Mouse (Mus musculus) liver, adult 2 months (tissue): ENCODE measurements around the gene Pld1. TPM values are rescaled to one million over a fixed set of nuclear protein-coding genes. Genes with fewer than 3 reads are reported as not detected.

Source experiments
- DNase-seq: peaks from one replicate; pipeline ENCODE4 v3.0.0-alpha.2; 2011; ENCODE audit warnings: low read depth, low spot score; ENCODE audit errors: extremely low read depth
- H3K27ac ChIP-seq: fragments of 200-500 bp; replicated peaks from 2 replicates; pipeline ENCODE4 v1.5.1; 2012; ENCODE audit warnings: low read depth, mild to moderate bottlenecking, control low read depth, inconsistent platforms, low read length; ENCODE audit not compliant: insufficient read depth
- H3K27me3 ChIP-seq: fragments of 200-500 bp; 2 replicates; pipeline ENCODE4 v1.6.1; 2012; ENCODE audit warnings: mild to moderate bottlenecking, moderate library complexity, low read length, inconsistent platforms; ENCODE audit not compliant: control insufficient read depth, insufficient read depth
- H3K36me3 ChIP-seq: fragments of 200-500 bp; 2 replicates; pipeline ENCODE4 v1.6.1; 2012; ENCODE audit warnings: low read length, inconsistent platforms; ENCODE audit not compliant: control insufficient read depth, insufficient read depth
- H3K4me1 ChIP-seq: fragments of 200-500 bp; 2 replicates; pipeline ENCODE4 v1.6.1; 2011; ENCODE audit warnings: low read length; ENCODE audit not compliant: control insufficient read depth, insufficient read depth
- H3K4me3 ChIP-seq: fragments of 200-500 bp; 2 replicates; pipeline ENCODE4 v1.5.1; 2011; ENCODE audit warnings: low read depth, mild to moderate bottlenecking, control low read depth, low read length, moderate library complexity; ENCODE audit not compliant: insufficient read depth
- H3K79me2 ChIP-seq: fragments of 200-500 bp; 2 replicates; pipeline ENCODE4 v1.6.1; 2012; ENCODE audit warnings: inconsistent platforms, mild to moderate bottlenecking, low read length, moderate library complexity; ENCODE audit not compliant: control insufficient read depth, insufficient read depth
- H3K9ac ChIP-seq: fragments of 200-500 bp; 2 replicates; pipeline ENCODE4 v1.6.1; 2012; ENCODE audit warnings: low read depth, mild to moderate bottlenecking, control low read depth, inconsistent platforms, low read length
- CTCF ChIP-seq: fragments of 200-500 bp; IDR thresholded peaks from 2 replicates; pipeline ENCODE4 v1.5.1; 2011; ENCODE audit warnings: low read depth, low read length, control low read depth
- POLR2A ChIP-seq: fragments of 200-500 bp; IDR thresholded peaks from 2 replicates; pipeline ENCODE4 v1.6.1; 2011; ENCODE audit warnings: low read length, control low read depth; ENCODE audit not compliant: insufficient read depth; ENCODE audit errors: extremely low read depth
- WGBS: fragments of 180-500 bp; shearing (Covaris S2); methylation state at CpG from one replicate; pipeline ENCODE4 v1.1.7; 2018; 5-methylcytosine and 5-hydroxymethylcytosine counted together
- polyA plus RNA-seq: library from polyadenylated mRNA; depleted of rRNA; stranded (reverse); fragments of >200 nt; gene quantifications from 2 replicates; pipeline ENCODE4 v1.2.3, GENCODE M21; 2012
- total RNA-seq: library from RNA; depleted of rRNA; stranded (reverse); fragments of >200 nt; gene quantifications from 2 replicates; pipeline ENCODE4 v1.2.3, GENCODE M21; 2014

Pld1 gene
- total and polyA plus RNA-seq, 2 experiments = 1.9 to 8.4 TPM

DNA sequence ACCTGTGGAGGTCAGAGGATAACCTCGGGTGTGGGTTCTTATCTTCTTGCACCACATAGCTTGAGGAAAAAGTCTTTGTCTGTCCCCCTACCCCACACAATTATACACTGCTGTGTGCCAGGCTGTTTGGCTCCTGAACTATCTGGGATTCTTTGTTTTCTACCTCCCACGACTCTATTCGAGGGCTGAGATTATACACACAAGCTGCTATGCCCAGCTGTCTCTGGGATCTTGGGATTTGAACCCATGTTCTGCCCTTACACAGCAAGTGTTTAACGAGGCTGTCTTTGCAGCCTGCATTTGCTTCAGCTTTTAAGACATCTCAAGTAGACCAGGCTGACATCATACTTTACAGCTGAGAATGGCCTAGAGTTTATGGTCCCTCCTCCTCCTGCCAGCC is 43.1 kb downstream of the Pld1 start:
- no peak for DNase-seq
- Histone ChIP-seq H3K4me3 (no peak overlapping the region), H3K27me3 (no peaks in the 10 kb centered on the region), H3K27ac (no peak overlapping the region), H3K79me2 (0 out of 2 replicates have a peak, but pooled peaks cover 4% of the 10 kb centered on the region), H3K9ac (no peak overlapping the region), H3K36me3 (no peaks in the 10 kb centered on the region), H3K4me1 (peaks cover 9% of the 10 kb centered on the region)
- 69% methylated on average over 4 of the region's 4 CpGs for WGBS
- TF ChIP-seq POLR2A = no peak
- no peak for TF ChIP-seq CTCF

GRCm38 (mm10) chr3:27982436-27983017 is 44.0 kb downstream of the Pld1 start:
- peaks cover 9% of the 10 kb centered on the region for H3K4me1 ChIP-seq
- no peak overlapping the region for H3K4me3 ChIP-seq
- 0 out of 2 replicates have a peak, but pooled peaks cover 4% of the 10 kb centered on the region for H3K79me2 ChIP-seq
- H3K27ac ChIP-seq = no peak overlapping the region
- TF ChIP-seq CTCF = peak; percentile 58
- TF ChIP-seq POLR2A = no peak
- no peak overlapping the region for H3K9ac ChIP-seq
- no peaks in the 10 kb centered on the region for H3K36me3 ChIP-seq
- DNase-seq = peak; percentile 70
- WGBS = 32% methylated on average over 7 of the region's 7 CpGs
- H3K27me3 ChIP-seq = no peaks in the 10 kb centered on the region

DNA sequence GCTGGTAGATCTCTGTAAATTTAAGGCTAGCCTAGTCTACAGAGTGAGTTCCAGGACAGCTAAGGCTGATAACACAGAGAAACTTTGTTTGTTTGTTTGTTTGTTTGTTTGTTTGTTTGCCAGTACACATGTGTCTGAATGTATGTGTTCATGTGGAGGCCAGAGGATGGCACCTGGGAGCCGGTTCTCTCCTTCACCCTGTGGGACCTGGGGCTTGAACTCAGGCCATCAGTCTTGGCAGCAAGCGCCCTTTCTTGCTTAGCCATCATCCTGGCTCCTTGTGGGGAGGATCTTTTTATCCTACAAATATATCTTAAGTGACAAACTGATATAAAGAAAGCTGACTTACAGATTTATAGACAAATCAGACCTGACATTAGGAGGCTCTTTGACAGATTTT is 44.8 kb downstream of the Pld1 start:
- no peak overlapping the region for H3K9ac ChIP-seq
- peaks cover 9% of the 10 kb centered on the region for H3K4me1 ChIP-seq
- H3K79me2 ChIP-seq = peaks cover 7% of the 10 kb centered on the region; the same call in 1 of the 2 replicates
- 66% methylated on average over 2 of the region's 2 CpGs for WGBS
- no peak for DNase-seq
- H3K27me3 ChIP-seq = no peaks in the 10 kb centered on the region
- no peak overlapping the region for H3K4me3 ChIP-seq
- no peaks in the 10 kb centered on the region for H3K36me3 ChIP-seq
- TF ChIP-seq CTCF (no peak), POLR2A (no peak)
- H3K27ac ChIP-seq = no peak overlapping the region

DNA sequence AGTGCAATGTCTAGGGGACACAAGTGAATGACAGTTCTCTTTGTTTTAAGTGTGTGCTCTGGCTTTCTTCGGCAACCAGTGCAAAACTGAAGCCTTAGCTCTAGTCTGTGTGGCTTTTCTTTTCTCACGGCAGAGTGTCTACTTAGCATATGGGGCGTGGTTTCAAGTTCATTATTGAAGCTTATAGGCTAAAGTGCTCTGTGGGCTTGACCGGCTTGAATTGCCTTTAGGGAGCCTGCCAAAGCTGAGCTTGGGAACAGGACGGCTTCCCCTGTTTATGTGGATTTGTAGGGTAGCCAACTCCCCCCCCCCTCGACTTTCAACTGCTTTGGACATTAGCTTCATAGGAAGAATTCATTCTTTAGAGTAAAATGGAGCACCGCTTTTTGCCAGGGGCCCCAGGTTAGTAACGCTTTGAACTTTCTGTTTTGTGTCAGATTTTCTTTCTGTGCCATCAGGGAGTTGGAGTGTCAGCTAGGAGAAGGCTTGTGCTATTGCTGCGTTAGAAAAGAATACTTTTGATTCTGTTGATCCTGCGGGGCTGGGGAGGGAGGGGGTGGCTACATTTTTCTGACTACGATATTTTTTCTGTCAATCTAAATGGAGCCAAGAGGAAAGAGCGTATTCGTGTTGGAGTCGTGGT is 45.6 kb downstream of the Pld1 start:
- under 1% methylated on average over 14 of the region's 14 CpGs for WGBS
- TF ChIP-seq POLR2A (0 out of 2 replicates have a peak, but pooled peaks have one; percentile 15), CTCF (no peak)
- H3K27ac ChIP-seq = peak overlapping the region; percentile 81
- peaks cover 9% of the 10 kb centered on the region; the same call in 1 of the 2 replicates for H3K79me2 ChIP-seq
- H3K4me1 ChIP-seq = peaks cover 9% of the 10 kb centered on the region
- H3K4me3 ChIP-seq = peak overlapping the region; percentile 62
- peak; percentile 93 for DNase-seq
- peak overlapping the region; percentile 79 for H3K9ac ChIP-seq
- H3K27me3 ChIP-seq = no peaks in the 10 kb centered on the region
- no peaks in the 10 kb centered on the region for H3K36me3 ChIP-seq

DNA sequence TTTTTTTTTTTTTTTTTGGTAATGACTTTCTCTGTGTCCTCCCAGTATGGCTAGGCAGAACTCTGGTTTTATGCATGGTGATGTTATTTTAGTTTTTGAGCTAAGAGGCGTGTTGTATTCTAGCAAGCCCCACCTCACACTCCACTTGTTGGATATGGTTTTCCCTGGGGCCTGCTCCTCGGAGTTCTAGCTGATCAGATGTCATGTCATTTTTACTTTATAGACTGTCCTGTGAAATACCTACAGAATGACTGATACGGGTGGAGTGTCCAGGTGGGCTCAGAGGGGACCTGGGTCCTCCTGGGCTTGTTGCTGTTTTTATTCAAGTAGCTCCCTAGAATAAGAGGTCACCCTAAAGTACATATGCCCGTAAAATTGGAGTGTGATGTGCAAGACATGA is 46.1 kb downstream of the Pld1 start:
- peak overlapping the region; percentile 18; the same call in 1 of the 2 replicates for H3K27ac ChIP-seq
- H3K27me3 ChIP-seq = no peaks in the 10 kb centered on the region
- peaks cover 9% of the 10 kb centered on the region for H3K4me1 ChIP-seq
- WGBS = 24% methylated on average over 4 of the region's 4 CpGs
- H3K4me3 ChIP-seq = peak overlapping the region; percentile 20
- no peaks in the 10 kb centered on the region for H3K36me3 ChIP-seq
- H3K9ac ChIP-seq = peak overlapping the region; percentile 18; the same call in 1 of the 2 replicates
- DNase-seq = no peak
- peaks cover 10% of the 10 kb centered on the region; the same call in 1 of the 2 replicates for H3K79me2 ChIP-seq
- TF ChIP-seq CTCF = no peak
- TF ChIP-seq POLR2A = no peak

GRCm38 (mm10) chr3:27985344-27985743 is 46.8 kb downstream of the Pld1 start:
- Histone ChIP-seq H3K79me2 (peaks cover 10% of the 10 kb centered on the region; the same call in 1 of the 2 replicates), H3K9ac (no peak overlapping the region), H3K27ac (no peak overlapping the region), H3K27me3 (no peaks in the 10 kb centered on the region), H3K4me3 (peak overlapping the region; percentile 10; the same call in 1 of the 2 replicates), H3K36me3 (no peaks in the 10 kb centered on the region), H3K4me1 (peaks cover 9% of the 10 kb centered on the region)
- no peak for DNase-seq
- TF ChIP-seq POLR2A = no peak
- no peak for TF ChIP-seq CTCF
- 83% methylated on average over 5 of the region's 5 CpGs for WGBS
